Mouse (Mus musculus) liver, adult (tissue): Measurements from ENCODE around the gene Huwe1.

ENCODE experiments used
- GATA4 ChIP-seq: IDR thresholded peaks from 2 replicates; pipeline ENCODE4 v1.6.1; 2014; ENCODE audit warnings: mild to moderate bottlenecking, low read length; ENCODE audit not compliant: insufficient replicate concordance

The Huwe1 gene

GRCm38 (mm10) chrX:151800701-151801511 lies at the start of gene Huwe1:
Gene Huwe1, plus strand, starts transcription at chrX:151800807.
- no peak for TF ChIP-seq GATA4

- TF ChIP-seq GATA4, result no peak
These were observed 20.3 kb upstream of the Huwe1 start for GRCm38 (mm10) chrX:151780348-151780747.

GRCm38 (mm10) chrX:151782939-151783338 lies 17.7 kb upstream of the Huwe1 start:
- no peak for TF ChIP-seq GATA4

GRCm38 (mm10) chrX:151792766-151793165 lies 7.8 kb upstream of the Huwe1 start:
- TF ChIP-seq GATA4, result no peak

GRCm38 (mm10) chrX:151797970-151798369 lies 2.6 kb upstream of the Huwe1 start:
- TF ChIP-seq GATA4, result no peak

GRCm38 (mm10) chrX:151802328-151802955 lies 1.8 kb downstream of the Huwe1 start:
- no peak for TF ChIP-seq GATA4

- TF ChIP-seq GATA4, result no peak
These were observed 2.6 kb downstream of the Huwe1 start for GRCm38 (mm10) chrX:151802956-151803776.

- no peak for TF ChIP-seq GATA4
These were observed 3.1 kb downstream of the Huwe1 start for GRCm38 (mm10) chrX:151803777-151804101.

GRCm38 (mm10) chrX:151804388-151804787 lies 3.8 kb downstream of the Huwe1 start:
- TF ChIP-seq GATA4, result no peak

- TF ChIP-seq GATA4, result no peak
These were observed 10.9 kb downstream of the Huwe1 start for GRCm38 (mm10) chrX:151811481-151811880.

GRCm38 (mm10) chrX:151813656-151814055 lies 13.0 kb downstream of the Huwe1 start:
- no peak for TF ChIP-seq GATA4

- no peak for TF ChIP-seq GATA4
These were observed 17.1 kb downstream of the Huwe1 start for GRCm38 (mm10) chrX:151817712-151818111.

- no peak for TF ChIP-seq GATA4
These were observed 28.4 kb downstream of the Huwe1 start for GRCm38 (mm10) chrX:151828971-151829370.

- no peak for TF ChIP-seq GATA4
These were observed 30.7 kb downstream of the Huwe1 start for GRCm38 (mm10) chrX:151831260-151831659.

- TF ChIP-seq GATA4, result no peak
These were observed 32.4 kb downstream of the Huwe1 start for GRCm38 (mm10) chrX:151832982-151833381.

GRCm38 (mm10) chrX:151859436-151859835 lies 58.8 kb downstream of the Huwe1 start:
- TF ChIP-seq GATA4, result no peak
